In the genomic region with DNA sequence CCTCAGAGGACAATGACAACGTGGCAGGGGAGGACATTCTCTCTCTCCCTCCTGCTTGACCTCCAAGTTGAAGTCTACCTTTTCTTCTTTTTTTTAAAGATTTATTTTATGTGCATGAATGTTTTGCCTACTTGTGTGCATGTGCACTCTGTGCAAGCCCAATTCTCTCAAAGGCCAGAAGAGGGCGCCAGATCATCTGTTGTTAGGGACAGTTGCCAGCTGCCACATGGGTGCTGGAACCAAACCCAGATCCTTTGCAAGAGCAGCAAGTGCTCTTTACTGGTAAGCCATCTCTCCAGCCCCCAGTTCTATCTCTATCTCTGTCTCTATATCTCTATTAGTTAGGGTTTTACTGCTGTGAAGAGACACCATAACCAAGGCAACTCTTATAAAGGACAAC, we compare ENCODE assay signal across 12 mouse cellular contexts.
DNase-seq lines count a peak whose midpoint lies in the region; ATAC-seq and TF ChIP-seq lines count a peak whose summit lies in the region.
"Had no signal": no experiment of that assay in that cellular context is flagged by ENCODE, and none has a peak within 500 bp of the region (broad histone marks: within the 10 kb centered on the region; RNA-seq: fewer than 3 reads in every experiment).

No protein-coding gene starts in this region.

- no peak overlapping the region for H3K27ac ChIP-seq in layer of hippocampus, adult 2 months
- H3K27ac ChIP-seq in forebrain, embryonic 11.5 days (ENCODE audit: low read depth, low read length), result no peak overlapping the region
- H3K27ac ChIP-seq: hindbrain, embryonic 15.5 days; limb, embryonic 12.5 days had no signal

- peak; percentile 45 for TF ChIP-seq CTCF in layer of hippocampus, adult 2 months (conservative IDR thresholded peaks at IDR 0.05)

- H3K36me3 ChIP-seq in forebrain, embryonic 11.5 days (ENCODE audit: control insufficient read depth, insufficient read depth, low read length), result no peaks in the 10 kb centered on the region
- H3K36me3 ChIP-seq: hindbrain, embryonic 15.5 days; limb, embryonic 12.5 days had no signal

- no peak overlapping the region for H3K4me3 ChIP-seq in layer of hippocampus, adult 2 months
- no peak overlapping the region for H3K4me3 ChIP-seq in forebrain, embryonic 11.5 days (ENCODE audit: low read depth, low read length)
- H3K4me3 ChIP-seq: hindbrain, embryonic 15.5 days; limb, embryonic 12.5 days had no signal

- H3K4me1 ChIP-seq in forebrain, embryonic 11.5 days (replicated peaks; ENCODE audit: control insufficient read depth, insufficient read depth, low read length), result no peaks in the 10 kb centered on the region; the same call in 1 of the 2 replicates

- no peaks in the 10 kb centered on the region for H3K9me3 ChIP-seq in forebrain, embryonic 11.5 days (ENCODE audit: control insufficient read depth, low read length)
- H3K9me3 ChIP-seq: hindbrain, embryonic 15.5 days; limb, embryonic 12.5 days had no signal

- no peaks in the 10 kb centered on the region for H3K27me3 ChIP-seq in forebrain, embryonic 11.5 days (ENCODE audit: control insufficient read depth, insufficient read depth, low read length)
- H3K27me3 ChIP-seq: hindbrain, embryonic 15.5 days; limb, embryonic 12.5 days had no signal

- H3K4me2 ChIP-seq in forebrain, embryonic 11.5 days (ENCODE audit: low read depth, low read length, severe bottlenecking), result no peak overlapping the region
- H3K4me2 ChIP-seq: hindbrain, embryonic 15.5 days; limb, embryonic 12.5 days had no signal

- WGBS in forebrain, embryonic 11.5 days, result 29% methylated on average over 2 of the region's 2 CpGs

- no peak overlapping the region for H3K9ac ChIP-seq in forebrain, embryonic 11.5 days (ENCODE audit: low read length)
- H3K9ac ChIP-seq: hindbrain, embryonic 15.5 days; limb, embryonic 12.5 days had no signal

- no peak for DNase-seq in layer of hippocampus, adult 2 months (ENCODE audit: low spot score in 2 of 2)
- no peak for DNase-seq in layer of hippocampus, adult 18-20 months (ENCODE audit: low spot score in 2 of 2)
- peak; percentile 41 for DNase-seq in A20 (ENCODE audit: low read depth, low spot score)
- DNase-seq in ES-CJ7 (ENCODE audit: low read depth, low spot score), result peak; percentile 78
- DNase-seq in embryo, embryonic 11 days, result peak; percentile 42
- DNase-seq in forebrain, embryonic 11.5 days (ENCODE audit: low spot score), result no peak
- DNase-seq in frontal cortex, adult 2 months (ENCODE audit: extremely low spot score in 1 of 2, low spot score in 1 of 2), result no peak
- DNase-seq: cerebellum, adult 8-10 months; right cerebral cortex, postnatal 25 days; thymus, postnatal 36 days had no signal

- ATAC-seq in forebrain, embryonic 11.5 days (replicated peaks; ENCODE audit: low FRiP score), result no peak

Comparison
In these comparisons a context has a peak if more than half of its experiments do, and no peak if none do; other contexts are left out.
1. DNase-seq: peak in A20 (single experiment), ES-CJ7 (single experiment) and embryo, embryonic 11 days (single experiment); none in layer of hippocampus, adult 2 months (0 of 2), layer of hippocampus, adult 18-20 months (0 of 2), forebrain, embryonic 11.5 days (single experiment) and frontal cortex, adult 2 months (0 of 2).